Mouse (Mus musculus) midbrain, embryonic 13.5 days (tissue): Measurements from ENCODE around the gene G6pc3. TPM values are rescaled to one million over a fixed set of nuclear protein-coding genes. Genes with fewer than 3 reads are reported as not detected.

Experiments
- ATAC-seq: fragments of 200-750 bp; cut with Nextera tagmentation; 2 replicates; pipeline ENCODE4 v1.8.0; 2017; ENCODE audit warnings: mild to moderate bottlenecking, moderate TSS enrichment, moderate library complexity
- H3K27ac ChIP-seq: fragments of 300-500 bp; sonication (generic); 2 replicates; pipeline ENCODE4 v1.5.1; 2015; ENCODE audit warnings: inconsistent platforms, mild to moderate bottlenecking, moderate library complexity
- H3K27me3 ChIP-seq: fragments of 300-500 bp; sonication (generic); 2 replicates; pipeline ENCODE4 v1.6.1; 2015; ENCODE audit warnings: mild to moderate bottlenecking, inconsistent platforms
- H3K36me3 ChIP-seq: fragments of 300-500 bp; sonication (generic); 2 replicates; pipeline ENCODE4 v1.6.1; 2015; ENCODE audit warnings: mild to moderate bottlenecking, inconsistent platforms
- H3K4me1 ChIP-seq: fragments of 300-500 bp; sonication (generic); replicated peaks from 2 replicates; pipeline ENCODE4 v1.6.1; 2015; ENCODE audit warnings: inconsistent platforms
- H3K4me2 ChIP-seq: fragments of 300-500 bp; sonication (generic); replicated peaks from 2 replicates; pipeline ENCODE4 v1.6.1; 2015; ENCODE audit warnings: moderate library complexity, mild to moderate bottlenecking, inconsistent platforms
- H3K4me3 ChIP-seq: fragments of 300-500 bp; sonication (generic); replicated peaks from 2 replicates; pipeline ENCODE4 v1.5.1; 2015; ENCODE audit warnings: mild to moderate bottlenecking, inconsistent platforms
- H3K9ac ChIP-seq: fragments of 300-500 bp; sonication (generic); replicated peaks from 2 replicates; pipeline ENCODE4 v1.6.1; 2015; ENCODE audit warnings: mild to moderate bottlenecking, inconsistent platforms
- H3K9me3 ChIP-seq: fragments of 300-500 bp; sonication (generic); 2 replicates; pipeline ENCODE4 v1.6.1; 2016; ENCODE audit warnings: mild to moderate bottlenecking, inconsistent platforms
- WGBS: fragments of 180-500 bp; shearing (Covaris S2); methylation state at CpG from one replicate; pipeline ENCODE4 v1.1.7; 2015; 5-methylcytosine and 5-hydroxymethylcytosine counted together
- microRNA-seq: library from miRNA; unstranded; fragments of <30 nt; microRNA quantifications from one replicate; pipeline ENCODE4, GENCODE M21; 2016
- polyA plus RNA-seq: library from polyadenylated mRNA; unstranded; fragments of >200 nt; fragmentation: Nextera tagmentation; extraction: Ambion mirVana; gene quantifications from 2 replicates; pipeline ENCODE4 v1.2.1, GENCODE M21; 2015

The G6pc3 gene
- polyA plus RNA-seq, 1 experiment from 2014 or later, result 32.9 TPM

- peak within 1 kb of the TSS; percentile 94 for H3K9ac ChIP-seq
- H3K27me3 ChIP-seq, result no peaks in the 10 kb centered on the region
- H3K27ac ChIP-seq, result peak within 1 kb of the TSS; percentile 97
- H3K4me3 ChIP-seq, result peak within 1 kb of the TSS; percentile 87
- H3K4me1 ChIP-seq, result peaks cover 47% of the 10 kb centered on the region
- H3K4me2 ChIP-seq, result peak within 1 kb of the TSS; percentile 75
- no peaks in the 10 kb centered on the region for H3K36me3 ChIP-seq
- peak; percentile 84 for ATAC-seq
- WGBS, result under 1% methylated on average over 46 of the region's 49 CpGs
- H3K9me3 ChIP-seq, result no peaks in the 10 kb centered on the region
Measured at GRCm38 (mm10) chr11:102230006-102230741, 40.8 kb downstream of the G6pc3 start, which contains the start of gene Hdac5. Gene Hdac5 (minus strand): TSS chr11:102230166.

DNA sequence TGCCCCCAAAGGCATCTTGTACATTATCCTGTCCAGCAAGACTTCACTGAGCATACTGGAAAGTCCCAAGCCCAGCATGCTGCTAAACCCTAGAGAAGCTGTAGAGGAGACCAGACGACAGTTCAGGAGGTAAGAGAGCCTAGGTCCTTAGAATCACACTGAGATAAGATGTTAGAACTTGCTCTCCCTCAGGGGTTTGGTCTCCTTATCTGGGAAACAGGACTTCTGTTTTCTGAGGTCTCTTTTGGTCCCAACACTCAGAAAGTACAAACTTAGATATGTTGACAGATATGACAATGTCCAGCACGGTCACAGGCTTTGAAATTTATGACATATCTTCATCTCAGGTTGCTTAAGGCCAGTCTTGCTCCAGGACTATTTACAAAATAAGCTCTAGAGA lies 46.6 kb downstream of the G6pc3 start:
- H3K4me1 ChIP-seq, result peaks cover 5% of the 10 kb centered on the region; the same call in 1 of the 2 replicates
- no peak overlapping the region for H3K4me3 ChIP-seq
- no peaks in the 10 kb centered on the region for H3K36me3 ChIP-seq
- no peak overlapping the region for H3K4me2 ChIP-seq
- no peak overlapping the region for H3K27ac ChIP-seq
- ATAC-seq, result no peak
- H3K9me3 ChIP-seq, result no peaks in the 10 kb centered on the region
- H3K9ac ChIP-seq, result no peak overlapping the region
- 72% methylated on average over 2 of the region's 2 CpGs for WGBS
- no peaks in the 10 kb centered on the region for H3K27me3 ChIP-seq

DNA sequence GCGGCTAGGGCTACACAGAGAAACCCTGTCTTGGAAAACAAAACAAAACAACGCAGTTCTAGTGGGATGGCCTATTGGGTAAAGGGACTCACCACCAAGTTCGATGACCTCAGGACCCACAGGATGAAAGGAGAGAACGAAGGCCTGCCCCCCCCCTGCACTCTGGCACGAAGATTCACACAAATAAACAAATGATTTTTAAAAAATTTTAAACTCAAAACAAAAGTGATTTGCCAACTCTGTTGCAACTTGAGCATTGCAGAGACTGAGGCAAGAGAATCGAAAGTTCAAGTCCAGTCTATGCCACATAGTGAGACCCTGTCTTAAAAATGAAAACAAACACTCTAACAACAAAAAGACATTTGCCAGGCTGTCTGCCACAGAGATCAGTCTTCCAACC lies 51.2 kb downstream of the G6pc3 start:
- H3K4me3 ChIP-seq, result no peak overlapping the region
- peaks cover 18% of the 10 kb centered on the region for H3K4me1 ChIP-seq
- H3K36me3 ChIP-seq, result no peaks in the 10 kb centered on the region
- 89% methylated on average over 6 of the region's 6 CpGs for WGBS
- no peaks in the 10 kb centered on the region for H3K27me3 ChIP-seq
- H3K9ac ChIP-seq, result no peak overlapping the region
- no peak overlapping the region for H3K27ac ChIP-seq
- no peaks in the 10 kb centered on the region for H3K9me3 ChIP-seq
- no peak overlapping the region for H3K4me2 ChIP-seq
- no peak for ATAC-seq

GRCm38 (mm10) chr11:102241246-102241645 lies 51.8 kb downstream of the G6pc3 start:
- Histone ChIP-seq H3K9ac (no peak overlapping the region), H3K36me3 (no peaks in the 10 kb centered on the region), H3K4me1 (peaks cover 22% of the 10 kb centered on the region), H3K27me3 (no peaks in the 10 kb centered on the region), H3K4me3 (no peak overlapping the region), H3K4me2 (no peak overlapping the region), H3K27ac (no peak overlapping the region), H3K9me3 (no peaks in the 10 kb centered on the region)
- ATAC-seq, result no peak
- WGBS, result 89% methylated on average over 5 of the region's 5 CpGs

- no peak overlapping the region for H3K4me3 ChIP-seq
Measured at GRCm38 (mm10) chr11:102241874-102242273, 52.5 kb downstream of the G6pc3 start.

More at GRCm38 (mm10) chr11:102241874-102242273, 52.5 kb downstream of the G6pc3 start:
- no peak for ATAC-seq
- no peak overlapping the region for H3K27ac ChIP-seq
- H3K4me2 ChIP-seq, result no peak overlapping the region
- no peaks in the 10 kb centered on the region for H3K36me3 ChIP-seq
- no peaks in the 10 kb centered on the region for H3K27me3 ChIP-seq
- H3K4me1 ChIP-seq, result peaks cover 20% of the 10 kb centered on the region
- 53% methylated on average over 5 of the region's 5 CpGs for WGBS
- H3K9ac ChIP-seq, result no peak overlapping the region
- H3K9me3 ChIP-seq, result no peaks in the 10 kb centered on the region

Small RNA genes lying within 50 kb of the gene (microRNA-seq; reads per million reads assigned to microRNA genes)
- gene Mir8101, result 1.6 reads per million

Other genes with a start within 250 kb of the G6pc3 start
- gene Sost, start 222.6 kb upstream of the G6pc3 start, polyA plus RNA-seq, result 0.07 and 0.24 TPM in 2 replicates
- gene Cfap97d1, start 205.3 kb upstream of the G6pc3 start, polyA plus RNA-seq, result not detected in 2 replicates
- 11.3 and 11.8 TPM in 2 replicates for gene Dusp3, start 202.6 kb upstream of the G6pc3 start, polyA plus RNA-seq
- 45.3 and 46.4 TPM in 2 replicates for gene Mpp3, start 161.2 kb upstream of the G6pc3 start, polyA plus RNA-seq
- 0.32 and 0.40 TPM in 2 replicates for gene Cd300lg, start 148.1 kb upstream of the G6pc3 start, polyA plus RNA-seq
- 24.5 and 26.7 TPM in 2 replicates for gene Mpp2, start 101.1 kb upstream of the G6pc3 start, polyA plus RNA-seq
- gene Ppy, start 88.3 kb upstream of the G6pc3 start, polyA plus RNA-seq, result not detected in 2 replicates
- not detected in 2 replicates for gene Pyy, start 81.8 kb upstream of the G6pc3 start, polyA plus RNA-seq
- gene Nags, start 44.1 kb upstream of the G6pc3 start, polyA plus RNA-seq, result 0.09 TPM in 1 of 2 replicates, not detected in the other
- gene Tmem101, start 33.2 kb upstream of the G6pc3 start, polyA plus RNA-seq, result 40.5 and 42.5 TPM in 2 replicates
- gene Lsm12, start 4.3 kb upstream of the G6pc3 start, polyA plus RNA-seq, result 141 and 156 TPM in 2 replicates
- gene Hdac5, start 40.5 kb downstream of the G6pc3 start, polyA plus RNA-seq, result 80.5 and 106 TPM in 2 replicates
- 4.6 and 5.6 TPM in 2 replicates for gene BC030867, start 59.3 kb downstream of the G6pc3 start, polyA plus RNA-seq
- not detected in 2 replicates for gene Asb16, start 79.1 kb downstream of the G6pc3 start, polyA plus RNA-seq
- gene Tmub2, start 95.3 kb downstream of the G6pc3 start, polyA plus RNA-seq, result 79.0 and 83.4 TPM in 2 replicates
- gene Atxn7l3, start 107.0 kb downstream of the G6pc3 start, polyA plus RNA-seq, result 28.4 and 30.1 TPM in 2 replicates
- gene Ubtf, start 130.1 kb downstream of the G6pc3 start, polyA plus RNA-seq, result 85.2 and 90.3 TPM in 2 replicates
- gene Slc4a1, start 176.6 kb downstream of the G6pc3 start, polyA plus RNA-seq, result 4.3 and 4.8 TPM in 2 replicates
- gene Rundc3a, start 203.8 kb downstream of the G6pc3 start, polyA plus RNA-seq, result 131 and 153 TPM in 2 replicates
- 141 and 154 TPM in 2 replicates for gene Slc25a39, start 218.3 kb downstream of the G6pc3 start, polyA plus RNA-seq
- 57.4 and 61.8 TPM in 2 replicates for gene Grn, start 240.7 kb downstream of the G6pc3 start, polyA plus RNA-seq